In genomic region chr2:159088196-159088595, GRCm38 (mm10) we compare ENCODE assay signal across 29 mouse cellular contexts.
"Had no signal": no experiment of that assay in that cellular context is flagged by ENCODE, and none has a peak within 500 bp of the region (broad histone marks: within the 10 kb centered on the region; RNA-seq: fewer than 3 reads in every experiment).

No protein-coding gene starts in this region.

- H3K4me2 ChIP-seq: heart, embryonic 11.5 days; heart, embryonic 13.5 days; heart, embryonic 15.5 days; hindbrain, embryonic 12.5 days; hindbrain, embryonic 14.5 days; intestine, embryonic 15.5 days; kidney, embryonic 15.5 days; limb, embryonic 12.5 days; liver, embryonic 12.5 days had no signal

- H3K4me1 ChIP-seq: heart, embryonic 13.5 days; heart, embryonic 15.5 days; hindbrain, embryonic 10.5 days; hindbrain, embryonic 12.5 days; intestine, embryonic 15.5 days; kidney, embryonic 15.5 days; limb, embryonic 10.5 days; limb, embryonic 12.5 days; liver, embryonic 12.5 days had no signal

- ATAC-seq: hindbrain, embryonic 16.5 days; inflammation-experienced regulatory T-cells, adult 6 months; intestine, embryonic 15.5 days; intestine, postnatal 0 days; liver, embryonic 12.5 days had no signal

- H3K9me3 ChIP-seq: heart, embryonic 13.5 days; heart, embryonic 15.5 days; hindbrain, embryonic 10.5 days; hindbrain, embryonic 12.5 days; intestine, embryonic 15.5 days; kidney, embryonic 15.5 days; limb, embryonic 10.5 days; limb, embryonic 12.5 days; liver, embryonic 12.5 days had no signal

- H3K36me3 ChIP-seq: heart, embryonic 13.5 days; heart, embryonic 15.5 days; hindbrain, embryonic 10.5 days; hindbrain, embryonic 12.5 days; intestine, embryonic 15.5 days; kidney, embryonic 15.5 days; limb, embryonic 10.5 days; limb, embryonic 12.5 days; liver, embryonic 12.5 days had no signal

- H3K27ac ChIP-seq: gastrocnemius, adult 2 months; heart, adult 2 months; heart, embryonic 13.5 days; heart, embryonic 15.5 days; hindbrain, embryonic 10.5 days; hindbrain, embryonic 12.5 days; hindbrain, embryonic 14.5 days; intestine, embryonic 15.5 days; kidney, embryonic 15.5 days; kidney, postnatal 0 days; layer of hippocampus, adult 2 months; left cerebral cortex, adult 2 months; limb, embryonic 10.5 days; limb, embryonic 12.5 days; liver, embryonic 12.5 days; liver, embryonic 14.5 days had no signal

- H3K4me3 ChIP-seq: gastrocnemius, adult 2 months; heart, adult 2 months; heart, embryonic 13.5 days; heart, embryonic 15.5 days; hindbrain, embryonic 10.5 days; hindbrain, embryonic 12.5 days; intestine, embryonic 15.5 days; kidney, embryonic 15.5 days; layer of hippocampus, adult 2 months; left cerebral cortex, adult 2 months; limb, embryonic 10.5 days; limb, embryonic 12.5 days; liver, embryonic 12.5 days had no signal

- H3K27me3 ChIP-seq: heart, embryonic 13.5 days; heart, embryonic 15.5 days; hindbrain, embryonic 12.5 days; intestine, embryonic 15.5 days; kidney, embryonic 15.5 days; limb, embryonic 12.5 days; liver, embryonic 12.5 days had no signal

- DNase-seq: gastrocnemius, adult 2 months; gastrocnemius, postnatal 10 days; gastrocnemius, postnatal 25 days; heart, adult 2 months; heart, postnatal 14 days; heart, postnatal 4 days; kidney, adult 2 months; kidney, adult 9 months; kidney, postnatal 25 days; kidney, postnatal 4 days; liver had no signal

- H3K9ac ChIP-seq: heart, embryonic 13.5 days; heart, embryonic 15.5 days; hindbrain, embryonic 12.5 days; hindbrain, embryonic 14.5 days; intestine, embryonic 15.5 days; kidney, embryonic 15.5 days; limb, embryonic 12.5 days; liver, embryonic 12.5 days; liver, embryonic 14.5 days had no signal
